8 mouse cellular contexts compared by ENCODE assay signal in the genomic region with DNA sequence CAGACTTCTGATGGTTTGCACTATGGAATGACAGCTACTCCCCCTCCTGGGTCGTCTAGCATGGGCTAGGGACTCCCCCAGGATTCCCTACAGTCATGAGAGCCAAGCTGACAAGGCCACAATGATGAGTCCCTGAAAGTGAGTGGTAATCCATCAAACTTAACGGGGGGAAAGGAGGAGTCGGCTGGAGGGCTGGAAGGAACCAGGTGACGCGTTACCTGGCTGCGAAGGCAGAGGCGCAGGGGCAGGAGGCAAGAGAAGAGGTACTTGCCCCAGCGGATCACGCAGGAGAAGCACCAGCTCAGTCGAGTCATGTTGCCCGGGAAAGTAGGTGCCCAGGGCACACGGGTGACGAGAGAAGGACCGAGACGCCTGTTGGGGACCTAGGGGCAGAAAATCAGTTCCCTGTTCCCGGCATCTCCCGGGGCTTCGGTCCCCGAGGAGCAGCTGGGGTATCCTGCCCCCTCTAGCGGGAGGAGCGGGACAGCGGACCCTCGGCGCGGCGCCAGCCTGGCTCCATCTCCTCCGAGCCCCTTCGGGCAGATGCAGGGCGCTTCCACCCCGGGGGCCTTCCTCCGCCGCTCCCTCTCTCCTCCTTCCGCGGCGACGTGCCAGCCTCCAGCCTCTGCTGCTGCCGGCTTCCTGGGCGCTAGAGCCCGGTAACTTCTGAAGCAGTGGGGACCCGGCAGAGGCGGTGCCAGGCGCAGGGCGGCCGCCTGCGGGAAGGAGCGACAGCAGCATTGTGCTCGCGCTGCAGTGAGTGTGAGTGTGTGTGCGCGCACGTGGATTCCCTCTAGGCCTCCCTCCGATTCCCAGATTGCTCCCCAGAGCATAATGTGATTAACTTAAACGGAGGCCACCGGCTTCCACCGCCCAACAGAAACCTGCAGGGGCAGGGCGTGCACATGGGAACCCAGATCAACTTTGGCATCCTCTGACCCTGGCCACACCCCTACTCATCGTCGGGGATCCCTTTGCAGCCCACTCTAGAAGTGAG. TPM values are rescaled to one million over a fixed set of nuclear protein-coding genes. Genes with fewer than 3 reads are reported as not detected.
DNase-seq lines count a peak whose midpoint lies in the region; ATAC-seq lines count a peak whose summit lies in the region.

No protein-coding gene starts in this region.

- peak; percentile 66 to 75 for DNase-seq in layer of hippocampus, postnatal 10 days (ENCODE audit: low spot score in 2 of 2)
- no peak for DNase-seq in layer of hippocampus, adult 8-10 months (ENCODE audit: low spot score in 2 of 2)
- peak; percentile 73 for DNase-seq in adrenal gland, postnatal 10 days
- peak; percentile 7 for DNase-seq in induced T-regulatory cell, adult 2 months (ENCODE audit: low read depth)
- peak; percentile 79 for DNase-seq in neural tube, embryonic 11.5 days (ENCODE audit: low spot score)

- no peaks in the 10 kb centered on the region for H3K36me3 ChIP-seq in forebrain, embryonic 12.5 days (replicated peaks)
- H3K36me3 ChIP-seq in liver, embryonic 12.5 days, result no peaks in the 10 kb centered on the region
- H3K36me3 ChIP-seq in neural tube, embryonic 11.5 days (ENCODE audit: control insufficient read depth, insufficient read depth, low read length), result no peaks in the 10 kb centered on the region

- H3K9me3 ChIP-seq in forebrain, embryonic 12.5 days, result no peaks in the 10 kb centered on the region
- H3K9me3 ChIP-seq in liver, embryonic 12.5 days (replicated peaks), result no peaks in the 10 kb centered on the region
- H3K9me3 ChIP-seq in neural tube, embryonic 11.5 days (ENCODE audit: control insufficient read depth, low read length), result no peaks in the 10 kb centered on the region

- peaks cover 36% of the 10 kb centered on the region for H3K27me3 ChIP-seq in forebrain, embryonic 12.5 days
- peaks cover 95% of the 10 kb centered on the region for H3K27me3 ChIP-seq in liver, embryonic 12.5 days (replicated peaks)
- H3K27me3 ChIP-seq in neural tube, embryonic 11.5 days (ENCODE audit: control insufficient read depth, insufficient read depth, low read length), result 0 out of 2 replicates have a peak, but pooled peaks cover 2% of the 10 kb centered on the region

- H3K4me3 ChIP-seq in forebrain, embryonic 12.5 days (replicated peaks), result peak overlapping the region; percentile 59
- peak overlapping the region; percentile 41 for H3K4me3 ChIP-seq in liver, embryonic 12.5 days
- peak overlapping the region; percentile 39 for H3K4me3 ChIP-seq in neural tube, embryonic 11.5 days (ENCODE audit: low read depth, low read length)

- H3K9ac ChIP-seq in forebrain, embryonic 12.5 days, result peak overlapping the region; percentile 72
- H3K9ac ChIP-seq in liver, embryonic 12.5 days, result peak overlapping the region; percentile 24; the same call in 1 of the 2 replicates
- H3K9ac ChIP-seq in neural tube, embryonic 11.5 days (ENCODE audit: low read length), result peak overlapping the region; percentile 69

- H3K27ac ChIP-seq in forebrain, embryonic 12.5 days, result peak overlapping the region; percentile 86
- peak overlapping the region; percentile 46; the same call in 1 of the 2 replicates for H3K27ac ChIP-seq in liver, embryonic 12.5 days
- H3K27ac ChIP-seq in neural tube, embryonic 11.5 days (ENCODE audit: low read depth, low read length), result no peak overlapping the region; the same call in 1 of the 2 replicates

- under 1% methylated on average over 58 of the region's 58 CpGs for WGBS in forebrain, embryonic 12.5 days
- WGBS in liver, embryonic 12.5 days (ENCODE audit: insufficient replicate concordance), result 1% methylated on average over 58 of the region's 58 CpGs
- under 1% methylated on average over 50 of the region's 58 CpGs for WGBS in neural tube, embryonic 11.5 days

- peak; percentile 75 for ATAC-seq in forebrain, embryonic 12.5 days (ENCODE audit: low FRiP score)
- no peak for ATAC-seq in liver, embryonic 12.5 days
- ATAC-seq in neural tube, embryonic 11.5 days (ENCODE audit: insufficient read depth, low FRiP score, low TSS enrichment), result peak; percentile 74
- no peak for ATAC-seq in inflammation-experienced regulatory T-cells, adult 6 months

- peak overlapping the region; percentile 87 for H3K4me2 ChIP-seq in forebrain, embryonic 12.5 days
- H3K4me2 ChIP-seq in liver, embryonic 12.5 days, result peak overlapping the region; percentile 56
- peak overlapping the region; percentile 78 for H3K4me2 ChIP-seq in neural tube, embryonic 11.5 days (ENCODE audit: low read depth)

- H3K4me1 ChIP-seq in forebrain, embryonic 12.5 days, result peaks cover 52% of the 10 kb centered on the region
- 0 out of 2 replicates have a peak, but pooled peaks cover 7% of the 10 kb centered on the region for H3K4me1 ChIP-seq in liver, embryonic 12.5 days
- peaks cover 19% of the 10 kb centered on the region for H3K4me1 ChIP-seq in neural tube, embryonic 11.5 days (ENCODE audit: control insufficient read depth, insufficient read depth, low read length)

RNA-seq across cellular contexts. Expression of gene Tns1, which starts 25.9 kb away (rescaled TPM):
- total RNA-seq in layer of hippocampus, postnatal 10 days (2021), result 10 to 100 TPM; 35.2 to 35.3 TPM
- total RNA-seq in layer of hippocampus, adult 8-10 months (2022), result 10 to 100 TPM; 44.4 to 54.8 (median 47.4) TPM
- 100 to 1,000 TPM; 284 to 309 TPM for total RNA-seq in adrenal gland, postnatal 10 days (2021)
- 13.0 and 15.9 TPM in 2 replicates for polyA plus RNA-seq in forebrain, embryonic 12.5 days (2016; fragmentation: Nextera tagmentation; extraction: Ambion mirVana)
- 13.1 and 16.1 TPM in 2 replicates for polyA plus RNA-seq in liver, embryonic 12.5 days (2016; fragmentation: Nextera tagmentation; extraction: Ambion mirVana)
- polyA plus RNA-seq in neural tube, embryonic 11.5 days (2014; fragmentation: Nextera tagmentation; extraction: Ambion mirVana), result 17.9 and 19.9 TPM in 2 replicates
- polyA plus RNA-seq in inflammation-experienced regulatory T-cells, adult 6 months (2017; shearing (Covaris generic)), result 10 to 100 TPM in 2 of 3 experiments, 1 to 10 TPM in 1; 9.1 to 16.3 (median 15.5) TPM

RNA-seq across cellular contexts. Expression of gene Rufy4, which starts 27.0 kb away (rescaled TPM):
- total RNA-seq in layer of hippocampus, postnatal 10 days (2021), result under 1 TPM in 1 of 2 experiments, not detected in 1; 0.21 TPM
- total RNA-seq in layer of hippocampus, adult 8-10 months (2022), result under 1 TPM in 1 of 4 experiments, not detected in 3; 0.25 TPM
- total RNA-seq in adrenal gland, postnatal 10 days (2021), result 1 to 10 TPM; 3.4 to 4.3 TPM
- 0.24 and 0.33 TPM in 2 replicates for polyA plus RNA-seq in forebrain, embryonic 12.5 days (2016; fragmentation: Nextera tagmentation; extraction: Ambion mirVana)
- 0.16 and 0.20 TPM in 2 replicates for polyA plus RNA-seq in liver, embryonic 12.5 days (2016; fragmentation: Nextera tagmentation; extraction: Ambion mirVana)
- polyA plus RNA-seq in neural tube, embryonic 11.5 days (2014; fragmentation: Nextera tagmentation; extraction: Ambion mirVana), result 0.38 and 0.78 TPM in 2 replicates
- polyA plus RNA-seq in inflammation-experienced regulatory T-cells, adult 6 months (2017; shearing (Covaris generic)), result not detected

RNA-seq across cellular contexts. Expression of gene Cxcr2, which starts 55.5 kb away (rescaled TPM):
- total RNA-seq in layer of hippocampus, postnatal 10 days (2021), result under 1 TPM; 0.13 to 0.25 TPM
- not detected for total RNA-seq in layer of hippocampus, adult 8-10 months (2022)
- total RNA-seq in adrenal gland, postnatal 10 days (2021), result 1 to 10 TPM in 1 of 2 experiments, under 1 TPM in 1; 0.48 to 1.6 TPM
- polyA plus RNA-seq in forebrain, embryonic 12.5 days (2016; fragmentation: Nextera tagmentation; extraction: Ambion mirVana), result 0.14 TPM in 1 of 2 replicates, not detected in the other
- 0.65 and 0.97 TPM in 2 replicates for polyA plus RNA-seq in liver, embryonic 12.5 days (2016; fragmentation: Nextera tagmentation; extraction: Ambion mirVana)
- polyA plus RNA-seq in neural tube, embryonic 11.5 days (2014; fragmentation: Nextera tagmentation; extraction: Ambion mirVana), result 0.24 TPM in 1 of 2 replicates, not detected in the other
- polyA plus RNA-seq in inflammation-experienced regulatory T-cells, adult 6 months (2017; shearing (Covaris generic)), result under 1 TPM in 1 of 3 experiments, not detected in 2; 0.16 TPM

Comparison
In these comparisons a context has a peak if more than half of its experiments do, and no peak if none do; other contexts are left out.
1. DNase-seq: peak in layer of hippocampus, postnatal 10 days (2 of 2), adrenal gland, postnatal 10 days (single experiment), induced T-regulatory cell, adult 2 months (single experiment) and neural tube, embryonic 11.5 days (single experiment); none in layer of hippocampus, adult 8-10 months (0 of 2).
2. ATAC-seq: peak in forebrain, embryonic 12.5 days (single experiment) and neural tube, embryonic 11.5 days (single experiment); none in liver, embryonic 12.5 days (single experiment) and inflammation-experienced regulatory T-cells, adult 6 months (single experiment).
3. Peak in every context shown above with its lines, with median percentiles within 50 percentile points of each other: H3K4me2 ChIP-seq, H3K4me3 ChIP-seq and H3K9ac ChIP-seq.